Mouse (Mus musculus): Measurements from ENCODE around the gene Rasal1.

Rasal1 gene

GRCm38 (mm10) chr5:120718600-120719378 lies 70.2 kb downstream of the Rasal1 start:
- no peak for DNase-seq (ENCODE audit: extremely low spot score, low spot score)

- DNase-seq (ENCODE audit: extremely low spot score, low spot score), result no peak
Observed at GRCm38 (mm10) chr5:120721005-120721404, 72.4 kb downstream of the Rasal1 start.

GRCm38 (mm10) chr5:120725811-120726455 lies 77.3 kb downstream of the Rasal1 start:
- no peak for DNase-seq (ENCODE audit: extremely low spot score, low spot score)

All from neural tube, embryonic 10.5 days (tissue).